Mouse (Mus musculus): ENCODE results near the gene Zfr2. TPM values are rescaled to one million over a fixed set of nuclear protein-coding genes. Genes with fewer than 3 reads are reported as not detected.

Gene Zfr2
- polyA plus RNA-seq, 1 experiment from 2014 or later, result 19.7 TPM

DNA sequence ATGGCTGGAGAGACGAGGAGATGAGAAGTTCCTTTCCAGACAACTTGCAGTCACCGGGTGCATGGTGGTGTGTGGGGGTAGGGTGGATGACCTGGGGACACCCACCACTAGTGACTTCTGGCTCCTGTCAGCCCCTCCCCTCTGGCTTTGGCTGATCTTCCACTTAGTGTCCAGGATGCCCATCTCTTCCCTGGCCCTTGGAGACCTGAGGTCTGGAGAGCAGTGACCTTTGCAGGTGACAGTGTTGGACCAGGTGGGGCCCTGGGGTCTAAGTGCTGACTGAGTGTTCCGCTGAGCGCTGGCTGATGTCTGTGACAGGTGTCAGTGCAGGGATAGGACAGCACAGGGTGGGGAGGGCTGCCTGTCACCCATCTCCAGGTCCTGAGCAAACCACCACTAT is 37.7 kb upstream of the Zfr2 start:
- WGBS, result 73% methylated on average over 4 of the region's 4 CpGs
- Histone ChIP-seq H3K4me2 (replicated peaks) (no peak overlapping the region), H3K27me3 (peaks cover 46% of the 10 kb centered on the region), H3K36me3 (peaks cover 12% of the 10 kb centered on the region), H3K9ac (replicated peaks) (no peak overlapping the region), H3K4me1 (replicated peaks) (peaks cover 30% of the 10 kb centered on the region), H3K4me3 (replicated peaks) (no peak overlapping the region), H3K27ac (no peak overlapping the region), H3K9me3 (no peaks in the 10 kb centered on the region)
- ATAC-seq, result no peak

DNA sequence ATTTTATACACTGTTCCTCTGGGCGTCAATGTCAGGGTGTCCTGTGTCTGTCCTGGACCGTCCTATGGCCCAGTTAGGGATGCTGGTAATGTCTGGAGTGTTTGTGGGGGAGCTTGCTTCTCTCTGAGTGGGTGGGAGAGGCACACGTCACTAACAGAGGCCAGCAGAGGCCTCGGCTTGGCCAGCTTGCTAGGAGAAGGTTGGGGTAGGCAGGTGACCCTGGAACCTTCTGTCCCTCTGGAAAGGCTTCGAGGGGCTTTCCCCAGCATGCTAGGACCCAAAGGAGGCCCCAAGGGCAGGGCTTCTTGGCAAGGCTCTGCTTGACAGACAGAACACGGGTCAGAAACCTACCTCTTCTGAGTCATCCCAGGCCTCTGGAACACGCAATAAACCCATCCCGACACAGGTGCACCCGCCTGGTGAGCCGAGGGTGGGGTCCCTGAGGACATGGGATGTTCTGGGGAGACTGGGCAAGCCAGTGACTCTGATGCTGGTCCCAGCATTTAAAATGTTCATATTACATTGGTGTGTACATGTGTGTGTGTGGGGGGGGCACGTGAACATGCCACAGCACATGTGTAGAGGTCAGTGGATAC is 36.4 kb upstream of the Zfr2 start:
- H3K9ac ChIP-seq (replicated peaks), result no peak overlapping the region
- peaks cover 46% of the 10 kb centered on the region for H3K27me3 ChIP-seq
- peaks cover 27% of the 10 kb centered on the region for H3K4me1 ChIP-seq (replicated peaks)
- H3K4me3 ChIP-seq (replicated peaks), result no peak overlapping the region
- WGBS, result 65% methylated on average over 11 of the region's 11 CpGs
- H3K27ac ChIP-seq, result no peak overlapping the region
- no peaks in the 10 kb centered on the region for H3K9me3 ChIP-seq
- no peaks in the 10 kb centered on the region for H3K36me3 ChIP-seq
- ATAC-seq, result no peak
- no peak overlapping the region for H3K4me2 ChIP-seq (replicated peaks)

GRCm38 (mm10) chr10:81197305-81197704 is 35.6 kb upstream of the Zfr2 start:
- H3K27me3 ChIP-seq, result peaks cover 46% of the 10 kb centered on the region
- H3K36me3 ChIP-seq, result no peaks in the 10 kb centered on the region
- H3K4me3 ChIP-seq (replicated peaks), result no peak overlapping the region
- peaks cover 20% of the 10 kb centered on the region for H3K4me1 ChIP-seq (replicated peaks)
- H3K9me3 ChIP-seq, result no peaks in the 10 kb centered on the region
- no peak for ATAC-seq
- 0 out of 2 replicates have a peak overlapping the region, but pooled peaks have one; percentile 10 for H3K9ac ChIP-seq (replicated peaks)
- no peak overlapping the region for H3K4me2 ChIP-seq (replicated peaks)
- WGBS, result 57% methylated on average over 6 of the region's 6 CpGs
- H3K27ac ChIP-seq, result no peak overlapping the region

DNA sequence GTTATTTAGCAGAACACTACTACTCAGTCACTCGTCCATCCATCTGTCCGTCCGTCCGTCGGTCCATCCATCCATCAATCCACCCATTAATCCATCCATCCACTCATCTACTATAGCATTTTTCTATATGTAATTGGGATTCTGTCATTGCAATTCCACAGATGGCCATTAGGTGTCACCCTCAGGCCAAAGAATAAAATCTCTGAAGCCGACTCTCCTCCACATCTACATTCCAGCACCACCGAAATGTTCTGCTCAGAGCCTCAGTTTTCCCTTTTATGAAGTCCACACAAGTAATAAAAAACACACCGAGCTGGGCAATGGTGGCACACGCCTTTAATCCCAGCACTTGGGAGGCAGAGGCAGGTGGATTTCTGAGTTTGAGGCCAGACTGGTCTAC is 34.7 kb upstream of the Zfr2 start:
- Histone ChIP-seq H3K36me3 (no peaks in the 10 kb centered on the region), H3K4me1 (replicated peaks) (peaks cover 13% of the 10 kb centered on the region), H3K4me2 (replicated peaks) (no peak overlapping the region), H3K9me3 (no peaks in the 10 kb centered on the region), H3K27ac (no peak overlapping the region), H3K9ac (replicated peaks) (no peak overlapping the region), H3K27me3 (peaks cover 46% of the 10 kb centered on the region), H3K4me3 (replicated peaks) (no peak overlapping the region)
- WGBS, result 2% methylated on average over 9 of the region's 9 CpGs
- no peak for ATAC-seq

GRCm38 (mm10) chr10:81198990-81199389 is 34.0 kb upstream of the Zfr2 start:
- Histone ChIP-seq H3K9me3 (no peaks in the 10 kb centered on the region), H3K27ac (no peak overlapping the region), H3K4me3 (replicated peaks) (no peak overlapping the region), H3K27me3 (peaks cover 44% of the 10 kb centered on the region), H3K9ac (replicated peaks) (no peak overlapping the region), H3K4me2 (replicated peaks) (no peak overlapping the region), H3K36me3 (no peaks in the 10 kb centered on the region), H3K4me1 (replicated peaks) (peaks cover 8% of the 10 kb centered on the region)
- 88% methylated on average over 6 of the region's 6 CpGs for WGBS
- no peak for ATAC-seq

- no peaks in the 10 kb centered on the region for H3K4me1 ChIP-seq (replicated peaks)
- peaks cover 7% of the 10 kb centered on the region for H3K36me3 ChIP-seq
- H3K9me3 ChIP-seq, result no peaks in the 10 kb centered on the region
- no peak overlapping the region for H3K4me3 ChIP-seq (replicated peaks)
- ATAC-seq, result no peak
- H3K9ac ChIP-seq (replicated peaks), result no peak overlapping the region
- peaks cover 32% of the 10 kb centered on the region for H3K27me3 ChIP-seq
- 88% methylated on average over 13 of the region's 13 CpGs for WGBS
- no peak overlapping the region for H3K27ac ChIP-seq
- H3K4me2 ChIP-seq (replicated peaks), result no peak overlapping the region
Measured at GRCm38 (mm10) chr10:81200141-81200540, 32.8 kb upstream of the Zfr2 start.

- H3K36me3 ChIP-seq, result peaks cover 13% of the 10 kb centered on the region
- H3K4me2 ChIP-seq (replicated peaks), result no peak overlapping the region
- WGBS, result 79% methylated on average over 20 of the region's 20 CpGs
- no peaks in the 10 kb centered on the region for H3K9me3 ChIP-seq
- no peak overlapping the region for H3K9ac ChIP-seq (replicated peaks)
- no peaks in the 10 kb centered on the region for H3K4me1 ChIP-seq (replicated peaks)
- H3K27ac ChIP-seq, result no peak overlapping the region
- peaks cover 26% of the 10 kb centered on the region for H3K27me3 ChIP-seq
- ATAC-seq, result no peak
- H3K4me3 ChIP-seq (replicated peaks), result no peak overlapping the region
Measured at GRCm38 (mm10) chr10:81200605-81201287, 32.2 kb upstream of the Zfr2 start.

GRCm38 (mm10) chr10:81201807-81202758 is 30.9 kb upstream of the Zfr2 start, which contains the start of gene Nmrk2:
Nmrk2 (minus strand) TSS chr10:81202051.
- Histone ChIP-seq H3K27ac (no peak within 1 kb of the TSS), H3K9ac (replicated peaks) (no peak within 1 kb of the TSS), H3K9me3 (no peaks in the 10 kb centered on the region)

DNA sequence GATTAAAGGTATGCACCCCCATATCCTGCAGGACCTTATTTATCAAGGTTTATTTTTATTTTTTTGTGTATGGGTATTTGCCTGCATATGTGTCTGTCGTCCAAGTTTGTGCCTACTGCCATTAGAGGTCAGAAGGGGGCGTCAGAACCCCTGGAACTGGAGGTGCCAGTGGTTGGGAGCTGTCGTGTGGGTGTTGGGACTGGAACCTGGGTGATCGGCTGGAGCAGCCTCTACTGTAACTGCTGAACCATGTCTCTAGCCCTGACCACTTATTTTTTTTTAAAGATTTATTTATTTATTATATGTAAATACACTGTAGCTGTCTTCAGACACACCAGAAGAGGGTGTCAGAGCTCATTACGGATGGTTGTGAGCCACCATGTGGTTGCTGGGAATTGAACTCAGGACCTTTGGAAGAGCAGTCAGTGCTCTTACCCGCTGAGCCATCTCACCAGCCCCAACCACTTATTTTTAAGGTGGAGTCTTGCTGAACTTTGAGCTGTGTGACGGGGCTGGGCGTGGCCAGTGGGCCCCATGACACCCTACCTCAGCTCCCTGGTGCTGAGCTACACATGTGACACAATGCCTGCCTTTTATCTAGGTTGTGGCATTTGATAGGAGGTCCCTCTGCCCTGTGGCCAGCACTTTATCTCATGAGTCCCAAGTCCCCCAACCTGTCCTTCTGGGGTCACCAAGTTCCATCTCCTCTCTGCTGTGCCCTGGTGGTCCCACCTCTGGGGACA is 29.8 kb upstream of the Zfr2 start:
- Histone ChIP-seq H3K36me3 (peaks cover 37% of the 10 kb centered on the region), H3K4me2 (replicated peaks) (no peak overlapping the region), H3K4me1 (replicated peaks) (no peaks in the 10 kb centered on the region), H3K4me3 (replicated peaks) (no peak overlapping the region), H3K27me3 (0 out of 2 replicates have a peak, but pooled peaks cover 6% of the 10 kb centered on the region), H3K9me3 (no peaks in the 10 kb centered on the region), H3K9ac (replicated peaks) (no peak overlapping the region), H3K27ac (no peak overlapping the region)
- WGBS, result 70% methylated on average over 8 of the region's 8 CpGs
- no peak; the same call in none of the 2 replicates for ATAC-seq

More at GRCm38 (mm10) chr10:81201807-81202758, 30.9 kb upstream of the Zfr2 start, which contains the start of gene Nmrk2:
- ATAC-seq, result no peak
- WGBS, result 61% methylated on average over 13 of the region's 13 CpGs
- H3K4me2 ChIP-seq (replicated peaks), result no peak within 1 kb of the TSS
- no peaks in the 10 kb centered on the region for H3K4me1 ChIP-seq (replicated peaks)
- peaks cover 13% of the 10 kb centered on the region for H3K27me3 ChIP-seq
- no peak within 1 kb of the TSS for H3K4me3 ChIP-seq (replicated peaks)
- H3K36me3 ChIP-seq, result peaks cover 26% of the 10 kb centered on the region

DNA sequence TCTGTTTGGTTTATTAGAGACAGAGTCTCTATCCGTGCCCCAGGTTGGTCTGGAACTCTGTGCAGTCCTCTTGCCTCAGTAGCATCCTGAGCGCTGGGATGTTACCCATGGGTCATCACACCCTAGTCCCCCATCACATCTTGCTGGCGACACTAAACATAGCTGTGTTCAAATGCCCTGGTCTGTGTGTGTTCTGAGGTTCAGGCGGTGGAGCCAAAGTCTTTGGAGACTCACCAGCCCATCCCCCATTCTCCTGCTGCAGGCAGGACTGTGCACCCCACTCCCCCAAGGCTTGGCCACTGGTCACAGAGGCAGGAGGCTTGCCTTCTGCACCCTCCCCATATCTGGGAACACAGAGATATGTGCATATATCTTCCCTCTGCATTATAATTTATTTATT is 28.8 kb upstream of the Zfr2 start:
- Histone ChIP-seq H3K36me3 (peaks cover 44% of the 10 kb centered on the region), H3K4me3 (replicated peaks) (no peak overlapping the region), H3K9me3 (no peaks in the 10 kb centered on the region), H3K27ac (no peak overlapping the region), H3K9ac (replicated peaks) (no peak overlapping the region), H3K4me1 (replicated peaks) (no peaks in the 10 kb centered on the region), H3K4me2 (replicated peaks) (no peak overlapping the region), H3K27me3 (0 out of 2 replicates have a peak, but pooled peaks cover 6% of the 10 kb centered on the region)
- WGBS, result 75% methylated on average over 4 of the region's 4 CpGs
- 0 out of 2 replicates have a peak, but pooled peaks have one; percentile 2 for ATAC-seq

DNA sequence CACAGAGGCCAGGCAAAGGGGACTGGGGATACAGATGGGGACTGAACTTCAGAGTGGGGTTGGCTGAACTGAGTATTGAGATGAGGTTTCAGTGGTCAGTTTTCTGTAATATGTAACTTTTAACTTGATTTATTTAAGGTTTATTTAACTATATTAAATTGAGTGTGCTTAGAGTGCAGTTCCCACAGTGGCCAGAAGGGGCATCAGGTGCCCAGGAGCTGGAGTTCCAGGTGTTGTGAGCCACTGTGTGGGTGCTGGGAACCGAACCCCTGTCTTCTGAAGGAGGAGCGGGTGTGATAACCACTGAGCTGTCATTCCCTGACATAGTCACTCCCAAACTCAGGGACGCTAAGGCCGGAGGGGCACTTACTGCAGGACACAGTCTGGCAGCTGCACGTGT is 22.8 kb upstream of the Zfr2 start:
- 96% methylated on average over 5 of the region's 5 CpGs for WGBS
- H3K36me3 ChIP-seq, result peaks cover 97% of the 10 kb centered on the region
- H3K27me3 ChIP-seq, result no peaks in the 10 kb centered on the region
- no peak overlapping the region for H3K4me3 ChIP-seq (replicated peaks)
- no peak overlapping the region for H3K27ac ChIP-seq
- H3K9me3 ChIP-seq, result peaks cover 8% of the 10 kb centered on the region; the same call in 1 of the 2 replicates
- no peak overlapping the region for H3K9ac ChIP-seq (replicated peaks)
- H3K4me2 ChIP-seq (replicated peaks), result no peak overlapping the region
- ATAC-seq, result no peak
- no peaks in the 10 kb centered on the region for H3K4me1 ChIP-seq (replicated peaks)

All from midbrain, embryonic 13.5 days (tissue).